Mouse (Mus musculus) forebrain, embryonic 16.5 days (tissue): ENCODE results near the gene B4galnt1. TPM values are rescaled to one million over a fixed set of nuclear protein-coding genes. Genes with fewer than 3 reads are reported as not detected.

Source experiments
- ATAC-seq: fragments of 200-750 bp; cut with Nextera tagmentation; 2 replicates; pipeline ENCODE4 v1.8.0; 2017; ENCODE audit warnings: mild to moderate bottlenecking, moderate library complexity
- H3K27ac ChIP-seq: fragments of 300-500 bp; sonication (generic); 2 replicates; pipeline ENCODE4 v1.5.1; 2014; ENCODE audit warnings: low read length, control low read depth
- H3K27me3 ChIP-seq: fragments of 300-500 bp; sonication (generic); replicated peaks from 2 replicates; pipeline ENCODE4 v1.6.1; 2014; ENCODE audit warnings: low read length; ENCODE audit not compliant: control insufficient read depth, insufficient read depth
- H3K36me3 ChIP-seq: fragments of 300-500 bp; sonication (generic); 2 replicates; pipeline ENCODE4 v1.6.1; 2014; ENCODE audit not compliant: control insufficient read depth, insufficient read depth
- H3K4me1 ChIP-seq: fragments of 300-500 bp; sonication (generic); replicated peaks from 2 replicates; pipeline ENCODE4 v1.6.1; 2014; ENCODE audit warnings: low read length; ENCODE audit not compliant: control insufficient read depth, insufficient read depth
- H3K4me2 ChIP-seq: fragments of 300-500 bp; sonication (generic); 2 replicates; pipeline ENCODE4 v1.6.1; 2014; ENCODE audit warnings: mild to moderate bottlenecking, low read length, control low read depth
- H3K4me3 ChIP-seq: fragments of 300-500 bp; sonication (generic); replicated peaks from 2 replicates; pipeline ENCODE4 v1.5.1; 2014; ENCODE audit warnings: mild to moderate bottlenecking, low read length, control low read depth
- H3K9ac ChIP-seq: fragments of 300-500 bp; sonication (generic); replicated peaks from 2 replicates; pipeline ENCODE4 v1.6.1; 2014; ENCODE audit warnings: low read depth, low read length, control low read depth
- H3K9me3 ChIP-seq: fragments of 300-500 bp; sonication (generic); 2 replicates; pipeline ENCODE4 v1.6.1; 2016; ENCODE audit warnings: low read length; ENCODE audit not compliant: control insufficient read depth
- WGBS: fragments of 180-500 bp; shearing (Covaris S2); extraction: QIAGEN DNeasy Blood & Tissue Kit; methylation state at CpG from one replicate; pipeline ENCODE4 v1.1.7; 2014; 5-methylcytosine and 5-hydroxymethylcytosine counted together
- polyA plus RNA-seq: library from polyadenylated mRNA; unstranded; fragments of >200 nt; fragmentation: Nextera tagmentation; extraction: Ambion mirVana; gene quantifications from 2 replicates; pipeline ENCODE4 v1.2.1, GENCODE M21; 2015

The B4galnt1 gene
- polyA plus RNA-seq, 1 experiment from 2014 or later: 45.8 TPM

GRCm38 (mm10) chr10:127216456-127216855 is 51.4 kb downstream of the B4galnt1 start:
- Histone ChIP-seq H3K4me3 (no peak overlapping the region), H3K36me3 (no peaks in the 10 kb centered on the region), H3K9me3 (no peaks in the 10 kb centered on the region), H3K27ac (no peak overlapping the region), H3K4me1 (peaks cover 3% of the 10 kb centered on the region), H3K27me3 (no peaks in the 10 kb centered on the region), H3K9ac (no peak overlapping the region), H3K4me2 (no peak overlapping the region)
- ATAC-seq: no peak
- whole genome bisulfite sequencing: 95% methylated on average over 11 of the region's 11 CpGs

GRCm38 (mm10) chr10:127217177-127217576 is 52.2 kb downstream of the B4galnt1 start:
- Histone ChIP-seq H3K9ac (no peak overlapping the region), H3K36me3 (no peaks in the 10 kb centered on the region), H3K4me1 (no peaks in the 10 kb centered on the region), H3K27ac (no peak overlapping the region), H3K4me3 (no peak overlapping the region), H3K27me3 (no peaks in the 10 kb centered on the region), H3K4me2 (no peak overlapping the region), H3K9me3 (no peaks in the 10 kb centered on the region)
- no peak for ATAC-seq

GRCm38 (mm10) chr10:127218339-127218738 is 53.3 kb downstream of the B4galnt1 start:
- H3K27me3 ChIP-seq: no peaks in the 10 kb centered on the region
- no peak overlapping the region for H3K4me2 ChIP-seq
- no peak for ATAC-seq
- no peak overlapping the region for H3K9ac ChIP-seq
- no peaks in the 10 kb centered on the region for H3K36me3 ChIP-seq
- H3K4me3 ChIP-seq: no peak overlapping the region
- H3K9me3 ChIP-seq: no peaks in the 10 kb centered on the region
- 90% methylated on average over 2 of the region's 2 CpGs for WGBS
- no peak overlapping the region for H3K27ac ChIP-seq
- no peaks in the 10 kb centered on the region for H3K4me1 ChIP-seq

Other genes starting within 250 kb of the B4galnt1 start
- gene Ctdsp2, start 186.5 kb upstream of the B4galnt1 start, polyA plus RNA-seq: 22.9 and 27.6 TPM in 2 replicates
- gene Avil, start 164.5 kb upstream of the B4galnt1 start, polyA plus RNA-seq: 0.15 and 0.40 TPM in 2 replicates
- gene Tsfm, start 134.4 kb upstream of the B4galnt1 start, polyA plus RNA-seq: 60.8 and 66.0 TPM in 2 replicates
- 20.1 and 23.0 TPM in 2 replicates for gene Mettl1, start 123.8 kb upstream of the B4galnt1 start, polyA plus RNA-seq
- 0.11 and 0.18 TPM in 2 replicates for gene Eef1akmt3, start 123.7 kb upstream of the B4galnt1 start, polyA plus RNA-seq
- gene Cyp27b1, start 117.0 kb upstream of the B4galnt1 start, polyA plus RNA-seq: 0.20 and 0.26 TPM in 2 replicates
- gene March9, start 105.0 kb upstream of the B4galnt1 start, polyA plus RNA-seq: 5.3 and 6.6 TPM in 2 replicates
- gene Cdk4, start 101.7 kb upstream of the B4galnt1 start, polyA plus RNA-seq: 1,494 and 1,664 TPM in 2 replicates
- gene Tspan31, start 95.0 kb upstream of the B4galnt1 start, polyA plus RNA-seq: 119 and 120 TPM in 2 replicates
- 2.2 and 4.7 TPM in 2 replicates for gene Agap2, start 89.9 kb upstream of the B4galnt1 start, polyA plus RNA-seq
- 125 and 126 TPM in 2 replicates for gene Os9, start 44.1 kb upstream of the B4galnt1 start, polyA plus RNA-seq
- 1.0 and 1.6 TPM in 2 replicates for gene Slc26a10, start 15.4 kb downstream of the B4galnt1 start, polyA plus RNA-seq
- 32.3 and 33.0 TPM in 2 replicates for gene Arhgef25, start 24.9 kb downstream of the B4galnt1 start, polyA plus RNA-seq
- gene Dtx3, start 30.5 kb downstream of the B4galnt1 start, polyA plus RNA-seq: 179 and 224 TPM in 2 replicates
- 26.7 and 28.4 TPM in 2 replicates for gene Pip4k2c, start 46.4 kb downstream of the B4galnt1 start, polyA plus RNA-seq
- 98.9 and 106 TPM in 2 replicates for gene Kif5a, start 98.1 kb downstream of the B4galnt1 start, polyA plus RNA-seq
- gene Dctn2, start 101.1 kb downstream of the B4galnt1 start, polyA plus RNA-seq: 319 and 342 TPM in 2 replicates
- 10.2 and 15.3 TPM in 2 replicates for gene Mbd6, start 123.8 kb downstream of the B4galnt1 start, polyA plus RNA-seq
- 127 and 135 TPM in 2 replicates for gene Mars, start 146.6 kb downstream of the B4galnt1 start, polyA plus RNA-seq
- gene Arhgap9, start 156.7 kb downstream of the B4galnt1 start, polyA plus RNA-seq: 0.49 and 1.2 TPM in 2 replicates
- gene Gli1, start 176.7 kb downstream of the B4galnt1 start, polyA plus RNA-seq: 1.3 and 1.4 TPM in 2 replicates
- gene Inhbe, start 189.2 kb downstream of the B4galnt1 start, polyA plus RNA-seq: not detected in 2 replicates
- not detected in 2 replicates for gene Inhbc, start 205.2 kb downstream of the B4galnt1 start, polyA plus RNA-seq
- 37.5 and 39.7 TPM in 2 replicates for gene R3hdm2, start 215.1 kb downstream of the B4galnt1 start, polyA plus RNA-seq